Mouse (Mus musculus) liver, postnatal 0 days (tissue): ENCODE results near the gene Stx1a.

Experiments
- CTCF ChIP-seq: sonication (generic); IDR thresholded peaks from 2 replicates; pipeline ENCODE4 v1.5.1; 2016; ENCODE audit warnings: antibody characterized with exemption, low read depth
- EP300 ChIP-seq: IDR thresholded peaks from 2 replicates; pipeline ENCODE4 v1.6.1; 2016; ENCODE audit warnings: antibody characterized with exemption, low read depth, mild to moderate bottlenecking

- TF ChIP-seq CTCF (no peak), EP300 (no peak)
Observed at GRCm38 (mm10) chr5:135037946-135038345, 14.7 kb downstream of the Stx1a start.
